Mouse (Mus musculus) heart, embryonic 11.5 days (tissue): Measurements from ENCODE around the gene Gm10203. TPM values are rescaled to one million over a fixed set of nuclear protein-coding genes. Genes with fewer than 3 reads are reported as not detected.
"Not testable (repeated sequence)": the region's sequence is repeated elsewhere in the genome, so short reads cannot be mapped to it uniquely, and the experiment has no call there.

ENCODE experiments used
- ATAC-seq: fragments of 200-750 bp; cut with Nextera tagmentation; replicated peaks from 2 replicates; pipeline ENCODE4 v1.8.0; 2017; ENCODE audit warnings: moderate library complexity; ENCODE audit not compliant: insufficient number of reproducible peaks, low FRiP score, low TSS enrichment
- H3K27ac ChIP-seq: fragments of 300-500 bp; sonication (generic); 2 replicates; pipeline ENCODE4 v1.5.1; 2014; ENCODE audit warnings: mild to moderate bottlenecking, low read depth, low read length
- H3K27me3 ChIP-seq: fragments of 300-500 bp; sonication (generic); 2 replicates; pipeline ENCODE4 v1.6.1; 2014; ENCODE audit warnings: mild to moderate bottlenecking, low read length, mixed read lengths; ENCODE audit not compliant: control insufficient read depth, insufficient read depth
- H3K36me3 ChIP-seq: fragments of 300-500 bp; sonication (generic); 2 replicates; pipeline ENCODE4 v1.6.1; 2014; ENCODE audit warnings: mild to moderate bottlenecking, low read length, moderate library complexity, mixed read lengths; ENCODE audit not compliant: control insufficient read depth, insufficient read depth
- H3K4me1 ChIP-seq: fragments of 300-500 bp; sonication (generic); 2 replicates; pipeline ENCODE4 v1.6.1; 2014; ENCODE audit warnings: low read length; ENCODE audit not compliant: control insufficient read depth, insufficient read depth
- H3K4me2 ChIP-seq: fragments of 300-500 bp; sonication (generic); 2 replicates; pipeline ENCODE4 v1.6.1; 2014; ENCODE audit warnings: mild to moderate bottlenecking, moderate library complexity
- H3K4me3 ChIP-seq: fragments of 300-500 bp; sonication (generic); 2 replicates; pipeline ENCODE4 v1.5.1; 2014; ENCODE audit warnings: low read depth, low read length
- H3K9ac ChIP-seq: fragments of 300-500 bp; sonication (generic); 2 replicates; pipeline ENCODE4 v1.6.1; 2014; ENCODE audit warnings: mild to moderate bottlenecking, low read depth, low read length, moderate library complexity
- H3K9me3 ChIP-seq: fragments of 300-500 bp; sonication (generic); replicated peaks from 2 replicates; pipeline ENCODE4 v1.6.1; 2016; ENCODE audit warnings: low read length; ENCODE audit not compliant: control insufficient read depth
- WGBS: fragments of 180-500 bp; shearing (Covaris S2); extraction: QIAGEN DNeasy Blood & Tissue Kit; methylation state at CpG from one replicate; pipeline ENCODE4 v1.1.7; 2014; ENCODE audit not compliant: insufficient replicate concordance; 5-methylcytosine and 5-hydroxymethylcytosine counted together
- polyA plus RNA-seq: library from polyadenylated mRNA; unstranded; fragments of >200 nt; fragmentation: Nextera tagmentation; extraction: Ambion mirVana; gene quantifications from 2 replicates; pipeline ENCODE4 v1.2.1, GENCODE M21; 2014

The Gm10203 gene
- not detected in 2 replicates for polyA plus RNA-seq

- WGBS: 85% methylated on average over 8 of the region's 8 CpGs
- H3K4me1 ChIP-seq: peaks cover 11% of the 10 kb centered on the region
- not testable (repeated sequence) for H3K4me2 ChIP-seq, H3K9ac ChIP-seq, H3K36me3 ChIP-seq, H3K27me3 ChIP-seq, H3K27ac ChIP-seq, ATAC-seq, H3K9me3 ChIP-seq, H3K4me3 ChIP-seq
Observed at GRCm38 (mm10) chr6:149129870-149130269, at the start of gene Gm10203. TSS of gene Gm10203 (plus strand) at chr6:149130170.

DNA sequence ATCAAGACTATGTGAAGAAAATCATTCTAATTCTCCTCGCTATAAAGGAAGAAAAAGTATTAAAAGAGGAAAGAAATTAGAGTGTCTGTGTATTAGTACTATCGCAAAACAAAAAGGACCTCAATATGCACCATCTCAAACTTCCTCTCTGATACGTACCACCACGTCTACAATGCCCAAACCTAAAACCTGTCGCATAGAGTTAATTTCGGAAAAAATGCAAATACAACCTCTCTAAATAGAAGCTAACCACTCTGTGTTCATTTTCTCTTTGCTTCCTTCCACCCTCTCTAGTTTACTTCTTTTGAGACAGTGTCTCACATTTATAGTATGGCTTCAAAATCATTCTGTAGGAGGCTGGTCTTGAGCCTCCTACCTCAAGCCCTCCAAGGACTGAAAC, 37.6 kb upstream of the Gm10203 start:
- ATAC-seq: no peak
- Histone ChIP-seq H3K27ac (no peak overlapping the region), H3K9me3 (no peaks in the 10 kb centered on the region), H3K4me3 (no peak overlapping the region), H3K9ac (no peak overlapping the region), H3K4me2 (no peak overlapping the region), H3K36me3 (no peaks in the 10 kb centered on the region), H3K4me1 (peaks cover 4% of the 10 kb centered on the region), H3K27me3 (no peaks in the 10 kb centered on the region)
- WGBS: 85% methylated on average over 6 of the region's 6 CpGs

GRCm38 (mm10) chr6:149093465-149093864, 36.5 kb upstream of the Gm10203 start:
- Histone ChIP-seq H3K4me2 (peak overlapping the region; percentile 41), H3K36me3 (no peaks in the 10 kb centered on the region), H3K4me1 (peaks cover 4% of the 10 kb centered on the region), H3K9me3 (no peaks in the 10 kb centered on the region), H3K9ac (no peak overlapping the region), H3K27ac (no peak overlapping the region), H3K4me3 (no peak overlapping the region), H3K27me3 (no peaks in the 10 kb centered on the region)
- WGBS: 6% methylated on average over 5 of the region's 5 CpGs
- peak; percentile 65; the same call in 1 of the 2 replicates for ATAC-seq

- WGBS: 52% methylated on average over 1 of the region's 1 CpGs
Observed at GRCm38 (mm10) chr6:149094555-149094954, 35.4 kb upstream of the Gm10203 start.

DNA sequence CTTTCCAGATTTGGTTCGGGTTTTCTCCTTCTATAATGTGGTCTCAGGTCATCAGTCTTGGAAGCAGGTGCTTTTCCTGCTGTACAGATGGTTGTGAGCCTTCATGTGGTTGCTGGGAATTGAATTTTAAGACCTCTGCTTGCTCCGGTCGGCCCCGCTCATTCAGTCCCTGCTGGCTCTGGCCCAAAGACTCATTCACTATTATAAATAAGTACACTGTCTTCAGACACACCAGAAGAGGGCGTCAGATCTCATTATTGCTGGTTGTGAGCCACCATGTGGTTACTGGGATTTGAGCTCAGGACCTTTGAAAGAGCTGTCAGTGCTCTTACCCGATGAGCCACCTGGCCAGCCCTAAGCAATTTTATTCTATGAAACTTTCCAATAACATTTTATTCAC, 34.6 kb upstream of the Gm10203 start:
- no peak overlapping the region for H3K27ac ChIP-seq
- no peak for ATAC-seq
- peaks cover 4% of the 10 kb centered on the region for H3K4me1 ChIP-seq
- no peaks in the 10 kb centered on the region for H3K36me3 ChIP-seq
- WGBS: 77% methylated on average over 6 of the region's 6 CpGs
- H3K27me3 ChIP-seq: no peaks in the 10 kb centered on the region
- no peaks in the 10 kb centered on the region for H3K9me3 ChIP-seq
- H3K4me3 ChIP-seq: no peak overlapping the region
- H3K4me2 ChIP-seq: no peak overlapping the region
- no peak overlapping the region for H3K9ac ChIP-seq

More at GRCm38 (mm10) chr6:149094555-149094954, 35.4 kb upstream of the Gm10203 start:
- Histone ChIP-seq H3K9me3 (no peaks in the 10 kb centered on the region), H3K9ac (no peak overlapping the region), H3K4me1 (peaks cover 4% of the 10 kb centered on the region), H3K4me3 (no peak overlapping the region), H3K4me2 (no peak overlapping the region), H3K27me3 (no peaks in the 10 kb centered on the region), H3K36me3 (no peaks in the 10 kb centered on the region), H3K27ac (no peak overlapping the region)
- no peak for ATAC-seq

- Histone ChIP-seq H3K4me2 (no peak overlapping the region), H3K9ac (no peak overlapping the region), H3K27me3 (no peaks in the 10 kb centered on the region), H3K4me3 (no peak overlapping the region), H3K9me3 (no peaks in the 10 kb centered on the region), H3K27ac (no peak overlapping the region), H3K4me1 (peaks cover 4% of the 10 kb centered on the region), H3K36me3 (no peaks in the 10 kb centered on the region)
- WGBS: 77% methylated on average over 2 of the region's 2 CpGs
- no peak for ATAC-seq
Observed at GRCm38 (mm10) chr6:149096233-149096632, 33.7 kb upstream of the Gm10203 start.

DNA sequence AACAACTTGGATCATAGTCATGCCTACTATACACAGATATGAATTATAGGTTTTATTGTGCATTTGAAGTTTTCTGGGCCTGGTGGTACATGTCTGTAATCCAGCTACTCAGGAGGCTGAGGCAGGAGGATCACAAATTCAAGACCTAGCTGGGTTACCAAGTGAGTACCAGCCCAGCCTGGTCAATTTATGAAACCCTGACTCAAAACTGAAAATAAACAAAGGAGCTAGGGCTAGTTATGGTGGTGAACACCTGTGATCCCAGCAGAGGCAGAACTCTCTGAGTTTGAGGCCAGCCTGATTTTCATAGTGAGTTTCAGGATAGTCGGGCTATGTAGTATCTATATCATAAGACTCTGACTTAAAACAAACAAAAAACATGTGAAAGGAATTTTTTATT, 32.7 kb upstream of the Gm10203 start:
- H3K4me2 ChIP-seq: no peak overlapping the region
- H3K4me1 ChIP-seq: peaks cover 4% of the 10 kb centered on the region
- 83% methylated on average over 1 of the region's 1 CpGs for WGBS
- H3K9me3 ChIP-seq: no peaks in the 10 kb centered on the region
- H3K4me3 ChIP-seq: no peak overlapping the region
- no peak overlapping the region for H3K27ac ChIP-seq
- no peaks in the 10 kb centered on the region for H3K36me3 ChIP-seq
- no peaks in the 10 kb centered on the region for H3K27me3 ChIP-seq
- no peak for ATAC-seq
- H3K9ac ChIP-seq: no peak overlapping the region

- H3K9me3 ChIP-seq: no peaks in the 10 kb centered on the region
- H3K27ac ChIP-seq: no peak overlapping the region
- no peak overlapping the region for H3K4me3 ChIP-seq
- no peaks in the 10 kb centered on the region for H3K27me3 ChIP-seq
- H3K4me1 ChIP-seq: peaks cover 4% of the 10 kb centered on the region; the same call in 1 of the 2 replicates
- H3K4me2 ChIP-seq: no peak overlapping the region
- H3K36me3 ChIP-seq: no peaks in the 10 kb centered on the region
- no peak overlapping the region for H3K9ac ChIP-seq
- no peak for ATAC-seq
Observed at GRCm38 (mm10) chr6:149098993-149099392, 31.0 kb upstream of the Gm10203 start.

GRCm38 (mm10) chr6:149100174-149101075, 29.5 kb upstream of the Gm10203 start:
- H3K4me2 ChIP-seq: peak overlapping the region; percentile 80
- ATAC-seq: peak; percentile 34; the same call in 1 of the 2 replicates
- 1% methylated on average over 52 of the region's 52 CpGs for WGBS

More at GRCm38 (mm10) chr6:149100174-149101075, 29.5 kb upstream of the Gm10203 start:
- H3K27me3 ChIP-seq: no peaks in the 10 kb centered on the region
- no peaks in the 10 kb centered on the region for H3K4me1 ChIP-seq
- peak overlapping the region; percentile 70 for H3K4me3 ChIP-seq
- H3K27ac ChIP-seq: peak overlapping the region; percentile 85
- H3K9me3 ChIP-seq: no peaks in the 10 kb centered on the region
- H3K9ac ChIP-seq: peak overlapping the region; percentile 85
- no peaks in the 10 kb centered on the region for H3K36me3 ChIP-seq
